Mouse (Mus musculus): Measurements from ENCODE around the gene Supt5. TPM values are rescaled to one million over a fixed set of nuclear protein-coding genes. Genes with fewer than 3 reads are reported as not detected.

Supt5 gene
- polyA plus RNA-seq, 1 experiment from 2014 or later = 106 TPM

DNA sequence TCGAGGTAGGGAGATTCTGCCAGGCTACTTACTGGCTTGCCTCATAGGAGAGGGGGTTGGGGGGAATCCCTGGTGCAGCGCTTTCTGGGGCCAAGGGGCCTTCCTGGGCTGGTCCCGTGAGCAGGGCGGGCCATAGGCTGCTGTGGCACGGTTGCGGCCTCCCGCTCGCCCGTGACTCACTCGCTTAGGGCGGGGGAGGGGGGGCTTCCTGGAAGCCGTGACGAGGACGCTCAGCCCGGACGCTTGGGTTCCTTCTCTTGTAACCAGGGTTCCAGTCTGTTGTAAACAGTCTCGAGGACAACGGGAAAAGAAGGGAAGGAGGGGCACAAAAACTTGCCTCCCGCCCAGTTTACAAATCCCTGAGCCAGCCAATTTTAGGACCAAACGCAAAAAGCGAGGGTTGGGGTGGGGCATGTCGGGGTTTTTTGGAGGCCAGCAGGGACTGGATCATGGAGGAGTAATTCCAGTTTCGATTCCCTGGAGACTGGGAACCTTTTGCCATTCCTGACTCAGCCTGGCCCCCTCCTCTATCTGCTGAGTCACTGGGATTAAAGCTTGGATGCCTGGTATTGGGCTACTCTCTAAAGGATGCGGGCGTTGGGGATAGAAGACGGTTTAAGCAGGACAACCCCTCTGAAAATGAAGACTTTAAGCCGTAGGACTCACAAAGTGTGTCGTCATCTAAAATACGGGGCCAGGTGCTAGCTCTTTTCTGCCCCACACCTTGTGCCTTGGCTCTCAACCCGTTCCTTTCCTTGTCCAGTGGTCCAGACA lies 42.7 kb upstream of the Supt5 start:
- Histone ChIP-seq H3K9ac (peak overlapping the region; percentile 58), H3K9me3 (no peaks in the 10 kb centered on the region), H3K27me3 (no peaks in the 10 kb centered on the region), H3K27ac (peak overlapping the region; percentile 94), H3K36me3 (peaks cover 22% of the 10 kb centered on the region), H3K4me3 (peak overlapping the region; percentile 32), H3K4me2 (replicated peaks) (peak overlapping the region; percentile 52), H3K4me1 (peaks cover 62% of the 10 kb centered on the region)
- peak; percentile 16; the same call in 1 of the 2 replicates for ATAC-seq (ENCODE audit: insufficient number of reproducible peaks, insufficient read depth, low FRiP score, low TSS enrichment)
- WGBS = 3% methylated on average over 30 of the region's 30 CpGs

DNA sequence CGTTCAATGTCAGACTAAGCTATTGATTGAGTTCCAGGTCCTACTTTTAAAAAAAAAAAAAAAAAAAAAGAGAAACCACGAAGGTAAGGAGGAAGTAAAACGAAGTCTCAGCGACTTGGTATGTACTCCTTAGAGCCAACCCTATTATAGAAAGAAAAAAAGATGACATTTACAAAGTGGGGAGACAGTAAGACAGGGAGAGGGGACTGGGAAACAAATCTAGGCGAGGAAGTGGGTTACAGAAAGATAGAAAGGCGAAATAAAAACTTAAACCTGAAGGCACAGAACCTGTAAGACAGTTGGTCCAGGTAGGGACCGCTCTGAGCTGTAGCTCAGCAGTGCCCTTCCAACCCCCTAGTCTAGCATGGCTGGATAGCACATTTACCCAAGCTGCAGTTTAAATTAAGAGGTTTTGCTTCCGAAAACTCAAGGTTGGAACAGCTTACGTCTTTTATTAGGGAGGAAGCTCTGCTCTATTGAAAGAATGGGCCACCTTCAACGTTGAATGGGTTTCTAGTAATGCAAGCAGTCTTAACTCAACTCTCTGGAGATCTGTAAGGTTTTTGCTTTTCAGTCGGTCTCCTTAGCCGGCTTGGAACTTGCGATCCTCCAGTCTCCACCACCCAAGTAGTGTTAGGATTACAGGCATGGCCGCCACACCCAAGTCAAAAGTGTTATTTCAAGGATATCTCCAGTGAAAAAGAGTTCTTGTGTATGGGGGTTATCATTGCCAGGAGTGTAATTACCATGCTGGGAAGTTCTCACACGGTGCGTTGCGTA lies 41.9 kb upstream of the Supt5 start, which contains the start of gene Zfp36:
Gene Zfp36 (minus strand): TSS at position 17 of the 780 bp plus-strand sequence.
- Histone ChIP-seq H3K9ac (peak within 1 kb of the TSS; percentile 86), H3K4me3 (peak within 1 kb of the TSS; percentile 66), H3K4me2 (replicated peaks) (peak within 1 kb of the TSS; percentile 93), H3K27ac (peak within 1 kb of the TSS; percentile 94), H3K36me3 (peaks cover 14% of the 10 kb centered on the region), H3K9me3 (no peaks in the 10 kb centered on the region), H3K4me1 (peaks cover 65% of the 10 kb centered on the region), H3K27me3 (no peaks in the 10 kb centered on the region)
- 41% methylated on average over 17 of the region's 17 CpGs for WGBS
- ATAC-seq (ENCODE audit: insufficient number of reproducible peaks, insufficient read depth, low FRiP score, low TSS enrichment) = no peak

DNA sequence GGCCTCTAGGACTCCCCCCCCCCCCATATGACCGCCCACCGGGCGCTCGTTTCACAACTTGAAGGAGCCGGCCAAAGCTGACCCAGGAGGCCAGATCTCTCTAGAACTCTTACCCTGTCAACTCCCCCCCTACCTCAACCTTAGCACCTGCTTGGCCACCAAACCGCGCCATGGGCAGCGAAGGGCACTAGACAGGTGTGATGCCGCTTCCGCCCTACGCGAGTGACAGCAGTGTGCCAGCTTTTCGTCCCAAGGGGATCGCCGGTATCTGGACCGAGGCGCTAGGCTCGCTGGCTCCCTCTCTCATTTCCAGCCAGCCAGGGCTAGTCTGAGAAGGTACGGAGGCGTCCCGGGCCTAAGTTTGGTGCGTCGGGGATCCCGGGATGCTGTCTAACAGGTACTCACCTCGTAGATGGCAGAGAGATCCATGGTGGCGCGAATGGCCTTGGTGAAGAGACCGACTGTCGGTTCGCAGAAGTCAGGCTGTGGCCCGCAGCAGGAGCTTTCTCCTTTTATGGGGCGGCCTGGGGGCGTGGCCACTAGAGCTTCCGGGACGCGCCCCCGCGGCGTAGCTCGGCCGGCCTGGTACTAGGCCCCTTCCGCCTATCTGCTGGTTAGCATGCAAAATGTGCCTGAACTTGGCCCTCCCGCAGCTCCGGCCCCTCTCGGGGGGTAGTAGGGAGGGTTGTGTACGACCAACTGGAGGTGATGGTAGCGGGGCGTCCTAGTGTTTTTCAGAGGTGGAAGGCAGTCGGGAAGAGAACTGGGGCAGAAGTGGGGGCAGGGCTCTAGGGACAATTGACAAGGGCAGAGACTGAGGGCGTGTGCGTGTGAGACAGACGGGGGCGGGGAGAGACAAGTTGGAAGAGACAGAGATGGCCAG lies 40.5 kb upstream of the Supt5 start:
- Histone ChIP-seq H3K4me1 (peaks cover 66% of the 10 kb centered on the region), H3K9me3 (no peaks in the 10 kb centered on the region), H3K27ac (peak overlapping the region; percentile 87), H3K27me3 (no peaks in the 10 kb centered on the region), H3K36me3 (peaks cover 9% of the 10 kb centered on the region; the same call in 1 of the 2 replicates), H3K4me3 (peak overlapping the region; percentile 66), H3K9ac (peak overlapping the region; percentile 86), H3K4me2 (replicated peaks) (peak overlapping the region; percentile 93)
- 0 out of 2 replicates have a peak, but pooled peaks have one; percentile 7 for ATAC-seq (ENCODE audit: insufficient number of reproducible peaks, insufficient read depth, low FRiP score, low TSS enrichment)
- WGBS = 2% methylated on average over 53 of the region's 53 CpGs

DNA sequence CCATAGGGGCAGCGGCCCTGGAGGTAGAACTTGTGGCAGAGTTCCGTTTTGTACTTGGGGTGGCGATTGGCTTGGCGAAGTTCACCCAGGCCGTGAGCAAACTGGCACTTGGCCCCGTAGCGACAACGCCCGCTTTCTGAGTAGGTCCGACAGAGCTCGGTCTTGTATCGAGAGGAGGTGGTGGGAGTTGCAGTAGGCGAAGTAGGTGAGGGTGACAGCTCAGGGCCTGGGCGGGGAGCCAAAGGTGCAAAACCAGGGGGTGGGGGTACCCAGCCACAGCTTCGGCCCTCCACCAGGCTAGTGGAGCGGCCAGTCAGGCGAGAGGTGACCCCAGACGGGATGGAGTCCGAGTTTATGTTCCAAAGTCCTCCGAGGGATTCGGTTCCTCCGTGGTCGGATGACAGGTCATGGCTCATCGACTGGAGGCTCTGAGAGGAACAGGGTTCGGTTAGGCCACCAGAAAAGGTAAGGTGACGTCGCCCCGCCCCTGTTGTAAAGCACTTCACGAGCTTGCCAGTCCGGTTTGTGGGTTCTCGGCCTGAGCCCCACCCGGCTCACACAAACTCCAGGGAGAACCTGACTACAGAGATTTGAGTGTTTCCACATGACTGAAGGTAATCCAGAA lies 39.6 kb upstream of the Supt5 start:
- peak overlapping the region; percentile 86 for H3K9ac ChIP-seq
- ATAC-seq (ENCODE audit: insufficient number of reproducible peaks, insufficient read depth, low FRiP score, low TSS enrichment) = no peak
- H3K4me2 ChIP-seq (replicated peaks) = peak overlapping the region; percentile 93
- WGBS = 46% methylated on average over 32 of the region's 32 CpGs
- no peaks in the 10 kb centered on the region for H3K27me3 ChIP-seq
- H3K4me1 ChIP-seq = peaks cover 69% of the 10 kb centered on the region
- H3K4me3 ChIP-seq = peak overlapping the region; percentile 66
- H3K9me3 ChIP-seq = no peaks in the 10 kb centered on the region
- H3K36me3 ChIP-seq = peaks cover 9% of the 10 kb centered on the region; the same call in 1 of the 2 replicates
- H3K27ac ChIP-seq = peak overlapping the region; percentile 87

DNA sequence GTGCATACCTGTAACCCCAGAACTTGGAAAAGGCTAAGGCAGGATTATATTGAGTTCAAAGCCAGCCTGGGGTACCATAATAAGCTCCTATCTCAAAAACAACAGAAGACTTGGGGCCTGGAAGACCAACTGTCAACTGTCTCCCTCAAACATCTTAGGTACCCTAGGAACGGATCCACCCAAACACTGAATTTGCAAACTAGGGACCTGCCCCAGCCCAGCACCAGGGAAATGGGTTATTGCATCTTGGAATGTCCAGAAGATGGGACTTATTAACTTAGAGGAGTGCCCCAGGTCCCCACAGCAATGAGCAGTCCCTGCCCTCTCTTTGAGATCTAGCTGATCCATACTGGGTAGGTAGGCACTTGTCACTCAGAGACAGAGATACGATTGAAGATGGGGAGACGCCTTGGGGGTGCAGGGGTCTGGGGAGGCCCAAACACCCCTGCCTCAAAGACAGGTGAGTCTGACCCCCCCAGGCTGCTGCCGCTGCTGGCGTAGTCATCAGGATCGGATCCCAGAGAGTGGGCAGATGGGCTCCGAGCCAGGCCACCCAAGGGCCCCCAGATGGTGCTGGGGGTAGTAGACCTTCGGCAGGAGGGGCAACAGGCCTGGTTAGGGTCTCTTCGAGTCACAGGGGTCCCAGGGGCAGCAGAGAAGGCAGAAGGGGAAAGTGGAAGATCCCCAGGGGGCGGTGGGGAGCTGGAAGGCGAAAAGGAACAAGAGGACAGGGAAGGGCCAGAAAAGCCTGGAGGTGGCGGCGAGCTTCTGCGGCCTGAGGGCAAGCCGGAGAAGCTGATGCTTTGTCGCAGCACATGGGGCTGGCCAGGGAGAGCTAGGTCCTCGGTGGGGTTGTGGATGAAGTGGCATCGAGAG lies 38.9 kb upstream of the Supt5 start:
- Histone ChIP-seq H3K27ac (peak overlapping the region; percentile 87), H3K9me3 (no peaks in the 10 kb centered on the region), H3K4me2 (replicated peaks) (peak overlapping the region; percentile 93), H3K9ac (peak overlapping the region; percentile 86), H3K4me3 (peak overlapping the region; percentile 66), H3K4me1 (peaks cover 61% of the 10 kb centered on the region), H3K27me3 (no peaks in the 10 kb centered on the region), H3K36me3 (peaks cover 9% of the 10 kb centered on the region; the same call in 1 of the 2 replicates)
- WGBS = 68% methylated on average over 18 of the region's 18 CpGs
- no peak for ATAC-seq (ENCODE audit: insufficient number of reproducible peaks, insufficient read depth, low FRiP score, low TSS enrichment)

DNA sequence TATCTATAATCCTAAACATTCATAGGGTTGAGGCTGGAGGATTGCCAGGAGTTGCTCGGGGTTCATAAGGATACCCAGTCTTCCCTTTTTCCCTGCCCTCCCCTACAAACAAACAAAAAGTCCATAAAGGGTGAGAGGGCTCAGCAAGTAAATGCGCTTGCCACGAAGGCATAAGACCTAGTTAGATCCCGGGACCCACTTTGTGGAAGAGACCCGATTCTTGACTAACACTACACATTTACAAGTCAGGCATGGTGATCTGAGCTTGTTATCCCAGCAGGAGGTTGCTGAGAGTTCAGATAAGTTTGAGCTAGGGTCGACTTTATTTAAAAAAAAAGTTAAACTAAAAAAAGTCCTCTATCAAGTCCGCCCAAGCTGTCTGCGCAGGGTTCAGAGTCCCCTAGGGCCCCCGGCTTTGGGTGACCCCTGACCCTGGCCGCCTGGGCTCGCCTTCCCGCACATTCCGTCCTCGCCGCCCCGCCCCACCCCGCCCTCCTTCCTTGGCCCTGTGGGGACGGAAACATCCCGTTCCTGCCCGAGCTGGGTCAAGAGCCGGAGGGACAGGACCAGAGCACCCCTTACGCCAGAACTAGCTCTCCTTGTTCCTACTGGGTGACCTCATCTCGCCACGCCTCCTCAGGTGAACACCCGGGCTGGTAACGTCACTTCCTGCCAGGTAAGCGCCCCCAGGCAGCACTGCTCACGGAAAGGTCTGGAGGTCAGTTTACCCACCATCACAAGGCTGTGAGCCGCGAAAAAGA lies 37.6 kb upstream of the Supt5 start:
- H3K27me3 ChIP-seq = no peaks in the 10 kb centered on the region
- peaks cover 9% of the 10 kb centered on the region; the same call in 1 of the 2 replicates for H3K36me3 ChIP-seq
- H3K27ac ChIP-seq = peak overlapping the region; percentile 94
- peak overlapping the region; percentile 33 for H3K4me3 ChIP-seq
- no peaks in the 10 kb centered on the region for H3K9me3 ChIP-seq
- H3K9ac ChIP-seq = peak overlapping the region; percentile 52
- no peak for ATAC-seq (ENCODE audit: insufficient number of reproducible peaks, insufficient read depth, low FRiP score, low TSS enrichment)
- peaks cover 49% of the 10 kb centered on the region for H3K4me1 ChIP-seq
- WGBS = 3% methylated on average over 30 of the region's 30 CpGs
- H3K4me2 ChIP-seq (replicated peaks) = peak overlapping the region; percentile 74

DNA sequence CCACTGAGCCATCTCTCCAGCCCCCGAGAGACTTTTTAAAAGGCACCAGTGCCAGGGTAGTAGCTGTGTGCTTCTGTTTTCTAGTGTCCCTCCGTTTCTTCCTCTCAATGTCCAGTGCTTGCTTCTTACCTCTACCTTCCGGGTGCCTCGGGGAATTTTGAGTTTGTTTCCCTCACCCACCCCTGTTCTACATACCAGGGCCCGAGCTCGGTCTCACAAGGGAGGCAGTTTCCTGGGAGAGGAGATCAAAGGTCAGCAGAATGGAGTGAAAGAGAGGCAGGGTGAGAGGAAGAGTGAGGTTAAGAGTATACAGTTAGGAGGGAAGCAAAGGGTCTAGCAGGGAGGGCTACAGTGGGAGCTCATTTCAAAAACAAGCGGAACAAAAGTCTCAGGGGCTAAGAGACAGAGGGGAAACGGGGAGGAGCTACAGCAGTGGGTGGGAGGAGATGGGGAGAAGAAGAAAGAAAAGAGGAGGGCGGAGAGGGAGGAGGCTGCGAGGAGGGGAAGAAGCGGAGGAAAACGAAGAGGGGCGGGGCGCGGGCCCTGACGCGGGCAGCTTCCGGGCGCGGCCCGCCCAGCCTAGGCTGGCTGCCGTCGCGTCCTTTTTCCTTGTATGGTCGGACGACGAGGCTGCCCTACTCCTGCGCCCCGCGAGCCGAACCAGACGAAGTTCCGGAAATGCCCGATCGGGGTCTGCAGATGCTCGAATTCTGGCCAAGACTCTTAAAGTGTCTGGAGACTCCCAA lies 36.8 kb upstream of the Supt5 start:
- Histone ChIP-seq H3K27me3 (no peaks in the 10 kb centered on the region), H3K4me1 (peaks cover 47% of the 10 kb centered on the region), H3K4me2 (replicated peaks) (peak overlapping the region; percentile 74), H3K27ac (peak overlapping the region; percentile 94), H3K9me3 (no peaks in the 10 kb centered on the region), H3K9ac (peak overlapping the region; percentile 52), H3K4me3 (peak overlapping the region; percentile 33), H3K36me3 (peaks cover 10% of the 10 kb centered on the region)
- ATAC-seq (ENCODE audit: insufficient number of reproducible peaks, insufficient read depth, low FRiP score, low TSS enrichment) = peak; percentile 42
- under 1% methylated on average over 33 of the region's 36 CpGs for WGBS

DNA sequence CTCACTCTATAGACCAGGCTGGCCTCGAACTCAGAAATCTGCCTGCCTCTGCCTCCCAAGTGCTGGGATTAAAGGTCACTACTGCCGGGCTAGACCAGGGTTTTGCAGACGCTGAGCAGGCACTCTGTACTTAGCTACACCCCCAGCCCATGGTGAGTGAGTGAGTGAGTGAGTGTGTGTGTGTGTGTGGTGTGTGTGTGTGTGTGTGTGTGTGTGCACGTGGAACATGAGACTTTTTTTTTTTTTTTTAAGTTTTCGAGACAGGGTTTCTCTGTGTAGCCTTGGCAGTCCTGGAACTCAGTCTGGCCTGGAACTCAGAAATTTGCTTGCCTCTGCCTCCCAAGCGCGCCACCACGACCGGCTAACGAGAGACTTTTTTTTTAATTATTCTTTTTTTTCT lies 36.1 kb upstream of the Supt5 start:
- 76% methylated on average over 10 of the region's 10 CpGs for WGBS

DNA sequence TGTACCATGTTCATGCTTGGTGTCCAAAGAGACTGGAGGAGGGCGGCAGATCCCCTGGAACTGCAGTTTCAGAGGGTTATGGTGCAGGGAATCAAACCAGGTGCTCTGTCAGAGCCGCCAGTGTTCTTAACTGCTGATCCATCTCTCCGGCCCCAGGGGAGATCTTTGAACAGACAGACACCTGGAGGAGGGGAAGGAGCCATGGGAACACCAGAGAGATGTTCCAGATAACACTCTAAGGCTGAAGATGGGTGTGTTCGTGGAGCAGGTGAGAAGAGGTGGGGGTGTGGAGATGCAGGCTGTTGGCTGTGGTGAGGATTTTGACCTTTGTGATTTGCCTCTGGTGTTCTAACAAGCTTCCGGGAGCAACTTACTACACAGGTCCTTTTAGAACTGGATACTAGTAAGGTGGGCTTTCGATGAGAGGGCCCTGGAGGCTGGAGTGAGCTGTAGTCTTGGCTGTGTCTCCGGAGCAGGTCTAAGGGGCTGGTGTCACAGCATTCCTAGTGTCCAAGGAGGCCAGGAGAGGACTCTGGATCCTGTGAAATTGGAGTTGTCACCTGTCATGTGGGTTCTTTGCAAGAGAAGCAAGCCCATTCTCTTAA lies 35.4 kb upstream of the Supt5 start:
- Histone ChIP-seq H3K27me3 (no peaks in the 10 kb centered on the region), H3K4me2 (replicated peaks) (peak overlapping the region; percentile 4; the same call in 1 of the 2 replicates), H3K4me3 (no peak overlapping the region), H3K4me1 (peaks cover 49% of the 10 kb centered on the region), H3K9ac (no peak overlapping the region), H3K36me3 (peaks cover 22% of the 10 kb centered on the region), H3K27ac (peak overlapping the region; percentile 74), H3K9me3 (no peaks in the 10 kb centered on the region)
- WGBS = 74% methylated on average over 7 of the region's 7 CpGs
- ATAC-seq (ENCODE audit: insufficient number of reproducible peaks, insufficient read depth, low FRiP score, low TSS enrichment) = no peak

More for the DNA sequence above, 36.1 kb upstream of the Supt5 start:
- peaks cover 51% of the 10 kb centered on the region for H3K4me1 ChIP-seq
- H3K9me3 ChIP-seq = no peaks in the 10 kb centered on the region
- 0 out of 2 replicates have a peak overlapping the region, but pooled peaks have one; percentile 94 for H3K27ac ChIP-seq
- no peak overlapping the region for H3K4me3 ChIP-seq
- H3K27me3 ChIP-seq = no peaks in the 10 kb centered on the region
- H3K36me3 ChIP-seq = peaks cover 16% of the 10 kb centered on the region
- peak overlapping the region; percentile 74; the same call in 1 of the 2 replicates for H3K4me2 ChIP-seq (replicated peaks)
- no peak for ATAC-seq (ENCODE audit: insufficient number of reproducible peaks, insufficient read depth, low FRiP score, low TSS enrichment)
- H3K9ac ChIP-seq = no peak overlapping the region

Measured in embryonic facial prominence, embryonic 12.5 days (tissue).